Mouse (Mus musculus): Measurements from ENCODE around the gene Fgl2.

- peak; percentile 76 for TF ChIP-seq POLR2A (IDR thresholded peaks at IDR 0.05; ENCODE audit: low read depth, low read length)
- no peak for TF ChIP-seq HCFC1 (IDR thresholded peaks at IDR 0.05; ENCODE audit: low read depth, low read length)
- no peak for TF ChIP-seq GABPA (IDR thresholded peaks at IDR 0.05; ENCODE audit: insufficient replicate concordance, low read depth, low read length)
Measured at GRCm38 (mm10) chr5:21372493-21373179, at the start of gene Fgl2.

Data from CH12.LX (cell line).